Mouse (Mus musculus) ovary, postnatal 10 days (tissue): Measurements from ENCODE around the gene Car10.
A peak's percentile ranks its signal among the peaks of the same experiment; 100 is the strongest.

Experiments used
- DNase-seq: peaks from one replicate; pipeline ENCODE4 v3.0.0; 2022; ENCODE audit warnings: low spot score

The Car10 gene

GRCm38 (mm10) chr11:93097941-93098828 is at the start of gene Car10:
Car10 (plus strand) TSS chr11:93098028.
- DNase-seq, result no peak

GRCm38 (mm10) chr11:93065021-93065420 is 32.8 kb upstream of the Car10 start:
- DNase-seq, result no peak

- no peak for DNase-seq
Measured at GRCm38 (mm10) chr11:93065656-93066181, 32.1 kb upstream of the Car10 start.

- DNase-seq, result no peak
Measured at GRCm38 (mm10) chr11:93095588-93095987, 2.2 kb upstream of the Car10 start.

GRCm38 (mm10) chr11:93097001-93097400 is 827 bp upstream of the Car10 start:
- DNase-seq, result peak; percentile 21

- DNase-seq, result no peak
Measured at GRCm38 (mm10) chr11:93097431-93097851, 387 bp upstream of the Car10 start.

- no peak for DNase-seq
Measured at GRCm38 (mm10) chr11:93098933-93099381, 1.1 kb downstream of the Car10 start.

GRCm38 (mm10) chr11:93099431-93100370 is 1.9 kb downstream of the Car10 start:
- DNase-seq, result no peak

- DNase-seq, result no peak
Measured at GRCm38 (mm10) chr11:93100606-93101005, 2.8 kb downstream of the Car10 start.

- DNase-seq, result no peak
Measured at GRCm38 (mm10) chr11:93101106-93101505, 3.3 kb downstream of the Car10 start.

- DNase-seq, result no peak
Measured at GRCm38 (mm10) chr11:93102321-93102720, 4.5 kb downstream of the Car10 start.

GRCm38 (mm10) chr11:93103101-93103815 is 5.4 kb downstream of the Car10 start:
- no peak for DNase-seq

GRCm38 (mm10) chr11:93109451-93109850 is 11.6 kb downstream of the Car10 start:
- no peak for DNase-seq

- DNase-seq, result no peak
Measured at GRCm38 (mm10) chr11:93120766-93121415, 23.1 kb downstream of the Car10 start.

GRCm38 (mm10) chr11:93123691-93124090 is 25.9 kb downstream of the Car10 start:
- DNase-seq, result no peak

- DNase-seq, result no peak
Measured at GRCm38 (mm10) chr11:93126466-93126865, 28.6 kb downstream of the Car10 start.

- no peak for DNase-seq
Measured at GRCm38 (mm10) chr11:93128481-93128880, 30.7 kb downstream of the Car10 start.

- DNase-seq, result no peak
Measured at GRCm38 (mm10) chr11:93137841-93138240, 40.0 kb downstream of the Car10 start.

GRCm38 (mm10) chr11:93141727-93142126 is 43.9 kb downstream of the Car10 start:
- DNase-seq, result no peak

- no peak for DNase-seq
Measured at GRCm38 (mm10) chr11:93144544-93144943, 46.7 kb downstream of the Car10 start.

- no peak for DNase-seq
Measured at GRCm38 (mm10) chr11:93154910-93155309, 57.1 kb downstream of the Car10 start.
